Mouse (Mus musculus) hindbrain, embryonic 13.5 days (tissue): ENCODE measurements around the gene Ncaph2. TPM values are rescaled to one million over a fixed set of nuclear protein-coding genes. Genes with fewer than 3 reads are reported as not detected.

ENCODE experiments used
- ATAC-seq: fragments of 200-750 bp; cut with Nextera tagmentation; 2 replicates; pipeline ENCODE4 v1.8.0; 2017; ENCODE audit warnings: moderate TSS enrichment; ENCODE audit not compliant: low FRiP score
- H3K27ac ChIP-seq: fragments of 300-500 bp; sonication (generic); 2 replicates; pipeline ENCODE4 v1.5.1; 2015; ENCODE audit warnings: inconsistent platforms, mild to moderate bottlenecking, moderate library complexity
- H3K27me3 ChIP-seq: fragments of 300-500 bp; sonication (generic); 2 replicates; pipeline ENCODE4 v1.6.1; 2015; ENCODE audit warnings: mild to moderate bottlenecking, inconsistent platforms
- H3K36me3 ChIP-seq: fragments of 300-500 bp; sonication (generic); 2 replicates; pipeline ENCODE4 v1.6.1; 2015; ENCODE audit warnings: mild to moderate bottlenecking, inconsistent platforms
- H3K4me1 ChIP-seq: fragments of 300-500 bp; sonication (generic); replicated peaks from 2 replicates; pipeline ENCODE4 v1.6.1; 2015; ENCODE audit warnings: inconsistent platforms
- H3K4me2 ChIP-seq: fragments of 300-500 bp; sonication (generic); 2 replicates; pipeline ENCODE4 v1.6.1; 2015; ENCODE audit warnings: inconsistent platforms, mild to moderate bottlenecking, moderate library complexity
- H3K4me3 ChIP-seq: fragments of 300-500 bp; sonication (generic); 2 replicates; pipeline ENCODE4 v1.5.1; 2015; ENCODE audit warnings: mild to moderate bottlenecking, inconsistent platforms
- H3K9ac ChIP-seq: fragments of 300-500 bp; sonication (generic); 2 replicates; pipeline ENCODE4 v1.6.1; 2015; ENCODE audit warnings: mild to moderate bottlenecking, inconsistent platforms
- H3K9me3 ChIP-seq: fragments of 300-500 bp; sonication (generic); 2 replicates; pipeline ENCODE4 v1.6.1; 2016; ENCODE audit warnings: inconsistent platforms
- WGBS: fragments of 180-500 bp; shearing (Covaris S2); methylation state at CpG from one replicate; pipeline ENCODE4 v1.1.7; 2015; 5-methylcytosine and 5-hydroxymethylcytosine counted together
- polyA plus RNA-seq: library from polyadenylated mRNA; unstranded; fragments of >200 nt; fragmentation: Nextera tagmentation; extraction: Ambion mirVana; gene quantifications from 2 replicates; pipeline ENCODE4 v1.2.1, GENCODE M21; 2015

Gene Ncaph2
- polyA plus RNA-seq, 1 experiment from 2014 or later = 104 TPM

DNA sequence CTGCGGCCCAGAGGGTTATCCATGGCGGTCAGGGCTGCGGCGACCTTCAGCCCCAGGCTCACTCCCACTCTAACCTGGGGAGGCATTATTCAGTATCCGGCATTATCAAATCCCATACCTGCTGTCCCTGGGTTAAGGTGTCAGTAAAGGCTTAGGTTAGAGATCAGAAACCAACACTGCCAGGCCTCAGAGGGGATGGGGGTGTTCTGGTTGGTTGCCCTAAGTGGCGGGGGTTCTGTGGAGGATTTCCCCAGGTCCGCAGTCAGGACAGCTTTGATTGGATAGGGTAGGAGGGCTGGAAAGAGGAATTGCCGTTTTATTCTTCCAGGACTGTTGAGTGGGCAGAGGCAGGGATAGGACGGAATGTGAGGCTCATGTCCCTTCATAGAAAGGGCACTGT is 18.8 kb downstream of the Ncaph2 start:
- WGBS = 54% methylated on average over 9 of the region's 9 CpGs
- peaks cover 35% of the 10 kb centered on the region for H3K36me3 ChIP-seq
- peak overlapping the region; percentile 87 for H3K9ac ChIP-seq
- peak overlapping the region; percentile 86 for H3K4me2 ChIP-seq
- H3K4me1 ChIP-seq = peaks cover 42% of the 10 kb centered on the region
- ATAC-seq = no peak
- no peaks in the 10 kb centered on the region for H3K9me3 ChIP-seq
- peak overlapping the region; percentile 68 for H3K4me3 ChIP-seq
- peaks cover 36% of the 10 kb centered on the region for H3K27me3 ChIP-seq
- peak overlapping the region; percentile 96 for H3K27ac ChIP-seq

DNA sequence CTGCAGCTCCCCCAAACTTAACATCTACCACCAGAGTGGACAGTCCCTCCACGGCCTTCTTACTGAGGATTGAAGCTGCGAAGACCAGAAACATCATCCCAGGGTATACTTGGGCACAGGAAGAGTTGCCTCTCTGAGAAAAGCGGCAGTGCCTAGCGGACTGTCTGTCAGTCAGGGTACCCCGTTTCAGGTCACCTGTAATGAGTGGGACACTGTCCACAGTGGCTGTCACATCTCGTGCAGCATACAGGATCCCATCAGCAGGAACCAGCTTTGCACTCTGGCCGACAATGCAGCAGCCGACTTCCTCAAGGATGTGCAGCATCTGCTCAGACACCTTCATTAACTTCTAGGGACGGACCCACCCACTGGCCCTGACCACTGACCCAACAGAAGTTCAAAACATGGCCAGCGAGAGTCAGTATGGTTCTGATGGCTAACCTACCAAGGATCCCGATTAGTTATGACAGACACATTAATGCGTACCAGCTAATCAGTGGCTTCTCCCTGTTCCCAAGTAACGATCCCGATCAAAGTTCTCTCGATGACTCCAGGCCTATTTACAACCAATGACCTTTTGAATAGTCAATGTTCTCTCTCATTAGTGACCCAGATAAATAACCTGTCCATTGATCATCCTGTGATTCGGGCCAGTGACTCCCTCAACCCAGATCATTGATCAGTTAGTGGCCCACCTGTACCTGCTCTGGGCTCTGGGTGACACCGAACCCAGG is 19.4 kb downstream of the Ncaph2 start:
- no peak overlapping the region for H3K4me2 ChIP-seq
- ATAC-seq = no peak

DNA sequence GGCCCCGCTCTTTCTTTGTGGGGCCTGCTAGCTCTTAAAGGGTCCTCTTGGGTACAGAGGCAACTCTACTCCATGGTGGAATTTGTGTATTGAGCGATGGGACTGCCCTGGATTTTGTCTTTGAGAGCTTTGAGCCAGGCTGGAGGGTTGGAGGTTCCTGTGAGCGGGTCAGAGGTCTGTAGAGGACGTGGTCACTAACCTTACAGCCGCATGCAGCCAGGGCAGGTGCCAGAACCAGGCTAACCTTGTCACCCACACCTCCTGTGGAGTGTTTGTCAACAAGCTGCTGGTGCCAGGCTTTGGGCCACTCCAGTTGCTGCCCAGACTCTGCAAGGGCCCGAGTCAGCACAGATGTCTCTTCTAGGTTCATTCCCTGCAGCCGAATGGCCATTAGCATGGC is 20.5 kb downstream of the Ncaph2 start:
- H3K9ac ChIP-seq = no peak overlapping the region
- no peak overlapping the region for H3K4me3 ChIP-seq
- H3K27ac ChIP-seq = no peak overlapping the region
- 85% methylated on average over 7 of the region's 7 CpGs for WGBS
- ATAC-seq = no peak
- H3K4me1 ChIP-seq = peaks cover 44% of the 10 kb centered on the region
- no peaks in the 10 kb centered on the region for H3K9me3 ChIP-seq
- peaks cover 52% of the 10 kb centered on the region for H3K27me3 ChIP-seq
- no peak overlapping the region for H3K4me2 ChIP-seq
- peaks cover 18% of the 10 kb centered on the region for H3K36me3 ChIP-seq

More for the DNA sequence above, 19.4 kb downstream of the Ncaph2 start:
- Histone ChIP-seq H3K27ac (no peak overlapping the region), H3K27me3 (peaks cover 42% of the 10 kb centered on the region), H3K4me3 (no peak overlapping the region), H3K9ac (peak overlapping the region; percentile 87; the same call in 1 of the 2 replicates), H3K9me3 (no peaks in the 10 kb centered on the region), H3K36me3 (peaks cover 29% of the 10 kb centered on the region), H3K4me1 (peaks cover 44% of the 10 kb centered on the region)
- whole genome bisulfite sequencing = 92% methylated on average over 17 of the region's 17 CpGs

DNA sequence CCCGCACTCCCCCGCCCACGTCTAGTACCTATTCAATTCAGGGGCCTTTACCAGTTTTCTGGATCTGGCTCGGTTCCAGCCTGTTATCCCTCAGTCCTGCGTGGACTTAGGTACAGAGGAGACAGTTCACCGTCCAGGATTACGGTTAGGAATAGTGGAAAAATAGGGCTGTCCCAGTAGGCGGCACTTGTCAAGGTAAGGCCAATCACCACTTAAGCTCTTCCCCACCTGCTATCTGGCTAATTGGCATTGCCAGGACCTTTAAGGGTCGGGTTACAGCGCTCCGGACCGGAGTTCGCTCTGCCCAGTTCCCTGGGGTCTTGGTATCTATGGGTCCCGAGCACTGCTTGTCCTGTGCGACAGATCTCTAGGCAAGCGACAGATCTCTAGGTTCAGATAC is 21.4 kb downstream of the Ncaph2 start, which contains the start of gene Tymp:
Gene Tymp (minus strand): TSS at position 83 of the 400 bp plus-strand sequence.
- Histone ChIP-seq H3K4me2 (0 out of 2 replicates have a peak within 1 kb of the TSS, but pooled peaks have one; percentile 4), H3K9me3 (no peaks in the 10 kb centered on the region), H3K4me1 (peaks cover 44% of the 10 kb centered on the region), H3K36me3 (peaks cover 9% of the 10 kb centered on the region), H3K9ac (peak within 1 kb of the TSS; percentile 6; the same call in 1 of the 2 replicates), H3K27me3 (peaks cover 56% of the 10 kb centered on the region), H3K4me3 (0 out of 2 replicates have a peak within 1 kb of the TSS, but pooled peaks have one; percentile 1), H3K27ac (no peak within 1 kb of the TSS)
- 26% methylated on average over 16 of the region's 16 CpGs for WGBS
- ATAC-seq = no peak

DNA sequence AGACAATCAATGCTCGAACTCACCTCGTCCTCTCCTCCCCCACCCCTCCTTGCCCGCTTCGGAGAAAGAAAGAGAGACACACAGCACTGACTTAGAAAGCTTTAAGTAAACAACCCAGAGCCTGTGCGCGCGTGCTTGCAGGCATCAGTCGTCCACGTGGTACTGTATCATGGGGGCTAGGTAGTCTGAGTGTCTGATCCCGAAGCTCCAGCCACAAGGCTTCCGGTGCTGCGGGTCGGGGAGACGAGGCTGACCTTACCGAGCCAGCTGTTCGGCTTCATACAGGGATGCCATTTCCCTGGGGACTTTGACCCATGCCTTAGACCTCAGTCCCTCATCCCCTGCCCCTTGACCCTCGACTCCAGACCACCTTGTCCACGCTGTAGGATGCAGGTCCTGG is 21.8 kb downstream of the Ncaph2 start:
- 14% methylated on average over 18 of the region's 18 CpGs for WGBS
- peaks cover 56% of the 10 kb centered on the region for H3K27me3 ChIP-seq
- H3K4me1 ChIP-seq = peaks cover 41% of the 10 kb centered on the region
- H3K9ac ChIP-seq = peak overlapping the region; percentile 6; the same call in 1 of the 2 replicates
- H3K36me3 ChIP-seq = peaks cover 5% of the 10 kb centered on the region
- no peaks in the 10 kb centered on the region for H3K9me3 ChIP-seq
- no peak for ATAC-seq
- no peak overlapping the region for H3K27ac ChIP-seq
- 0 out of 2 replicates have a peak overlapping the region, but pooled peaks have one; percentile 4 for H3K4me2 ChIP-seq
- H3K4me3 ChIP-seq = 0 out of 2 replicates have a peak overlapping the region, but pooled peaks have one; percentile 1

DNA sequence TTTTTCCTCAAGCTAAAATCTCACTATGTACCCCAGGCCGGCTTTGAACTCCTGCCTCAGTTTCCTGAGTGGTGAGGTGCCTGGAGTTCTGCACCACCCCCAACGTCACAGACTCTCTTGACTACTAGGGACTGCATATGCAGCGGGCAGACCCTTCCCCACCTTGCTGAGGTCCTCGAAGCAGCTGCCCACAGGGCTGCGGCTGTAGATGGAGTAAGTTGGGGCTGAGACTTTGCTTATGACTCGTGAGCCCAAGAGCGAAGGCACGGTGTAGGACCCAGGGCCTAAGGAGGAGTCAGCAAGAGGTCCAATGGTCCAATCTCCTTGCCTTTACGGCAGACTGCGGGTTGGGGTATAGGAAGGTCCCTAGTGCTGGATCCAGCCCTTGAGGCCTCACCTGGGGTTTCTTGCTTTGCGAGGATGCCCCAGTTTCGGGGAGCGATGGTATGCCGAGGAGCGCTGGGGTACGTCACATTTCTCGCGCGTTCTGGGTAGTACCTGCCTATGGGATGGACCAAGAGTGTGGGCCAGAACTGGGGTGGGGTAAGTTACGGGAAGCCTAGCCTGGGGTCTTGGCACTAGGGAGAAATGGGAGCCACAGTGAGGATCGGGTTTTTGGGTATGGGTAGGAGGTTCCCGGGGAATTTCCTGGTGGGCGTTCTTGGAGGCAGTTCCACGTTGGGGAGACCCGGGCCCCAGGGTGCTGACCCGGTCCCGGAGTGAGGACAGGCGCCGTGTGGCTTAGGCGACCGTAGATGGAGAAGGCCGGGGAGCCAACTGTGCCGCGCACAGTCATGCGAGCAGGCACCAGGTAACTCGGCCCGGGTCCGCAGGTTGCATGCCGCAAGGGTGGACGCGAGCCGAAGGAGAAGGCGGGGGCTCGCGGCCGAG is 22.7 kb downstream of the Ncaph2 start:
- Histone ChIP-seq H3K4me2 (peak overlapping the region; percentile 61), H3K27ac (no peak overlapping the region), H3K9ac (peak overlapping the region; percentile 63), H3K27me3 (peaks cover 56% of the 10 kb centered on the region), H3K4me1 (peaks cover 32% of the 10 kb centered on the region), H3K36me3 (no peaks in the 10 kb centered on the region), H3K4me3 (peak overlapping the region; percentile 37), H3K9me3 (no peaks in the 10 kb centered on the region)
- ATAC-seq = no peak
- 10% methylated on average over 46 of the region's 46 CpGs for WGBS

DNA sequence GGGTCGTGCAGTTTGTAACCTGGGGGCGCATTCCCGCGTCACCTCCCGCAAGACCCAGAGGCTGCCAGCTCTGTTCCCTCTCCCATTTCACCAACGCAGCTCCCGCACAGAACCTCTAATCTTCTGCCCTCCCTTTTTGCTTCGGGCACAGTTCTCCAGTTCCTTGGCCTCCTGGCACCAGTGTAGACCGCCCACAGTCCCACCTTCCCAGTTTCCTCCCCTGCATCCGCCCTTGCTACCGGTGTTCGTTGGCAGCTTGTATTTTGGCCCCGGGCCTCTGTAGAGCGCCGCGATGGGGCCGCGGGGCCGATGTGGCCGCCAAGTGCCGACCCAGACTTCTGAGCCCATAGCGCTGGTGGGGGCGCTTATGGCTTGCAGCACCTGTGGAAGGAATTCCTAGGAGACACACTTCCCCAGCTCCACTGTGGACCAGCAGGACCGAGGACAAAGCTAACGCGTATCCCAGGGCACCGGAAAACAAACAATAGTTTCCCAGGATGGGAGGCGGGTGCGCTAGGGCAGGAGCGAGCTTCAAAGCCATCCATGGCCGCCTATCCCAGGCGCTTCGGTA is 23.4 kb downstream of the Ncaph2 start, which contains the start of gene Odf3b:
Gene Odf3b (minus strand): TSS at position 452 of the 571 bp plus-strand sequence.
- Histone ChIP-seq H3K27ac (no peak within 1 kb of the TSS), H3K4me1 (peaks cover 31% of the 10 kb centered on the region), H3K9me3 (no peaks in the 10 kb centered on the region), H3K9ac (peak within 1 kb of the TSS; percentile 63), H3K27me3 (peaks cover 56% of the 10 kb centered on the region), H3K4me3 (peak within 1 kb of the TSS; percentile 37), H3K36me3 (no peaks in the 10 kb centered on the region), H3K4me2 (peak within 1 kb of the TSS; percentile 61)
- ATAC-seq = no peak
- WGBS = 1% methylated on average over 33 of the region's 33 CpGs

DNA sequence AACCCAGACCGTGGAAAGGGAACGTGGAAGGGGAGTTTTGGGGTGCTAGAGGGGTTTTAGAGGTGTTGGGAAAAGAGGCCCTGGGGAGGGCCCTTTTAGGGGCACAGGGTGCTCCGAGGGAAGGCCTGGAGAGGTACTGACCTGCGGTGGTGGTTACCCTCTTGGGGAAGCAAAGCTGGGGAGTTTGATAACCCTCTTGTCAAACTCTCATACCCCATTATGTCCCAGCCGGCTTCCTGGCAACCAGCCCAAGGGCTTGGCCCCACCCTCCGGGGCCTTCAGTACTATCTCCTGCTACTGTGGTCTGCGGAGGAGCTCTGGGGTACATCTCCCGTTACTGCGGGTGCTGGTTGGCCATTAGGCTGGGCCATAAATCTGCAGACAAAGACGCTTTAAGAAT is 23.9 kb downstream of the Ncaph2 start:
- peak overlapping the region; percentile 61 for H3K4me2 ChIP-seq
- H3K27ac ChIP-seq = no peak overlapping the region
- no peaks in the 10 kb centered on the region for H3K9me3 ChIP-seq
- peaks cover 56% of the 10 kb centered on the region for H3K27me3 ChIP-seq
- no peak for ATAC-seq
- WGBS = 13% methylated on average over 10 of the region's 10 CpGs
- H3K4me3 ChIP-seq = peak overlapping the region; percentile 37
- H3K4me1 ChIP-seq = peaks cover 26% of the 10 kb centered on the region
- H3K36me3 ChIP-seq = no peaks in the 10 kb centered on the region
- no peak overlapping the region for H3K9ac ChIP-seq

DNA sequence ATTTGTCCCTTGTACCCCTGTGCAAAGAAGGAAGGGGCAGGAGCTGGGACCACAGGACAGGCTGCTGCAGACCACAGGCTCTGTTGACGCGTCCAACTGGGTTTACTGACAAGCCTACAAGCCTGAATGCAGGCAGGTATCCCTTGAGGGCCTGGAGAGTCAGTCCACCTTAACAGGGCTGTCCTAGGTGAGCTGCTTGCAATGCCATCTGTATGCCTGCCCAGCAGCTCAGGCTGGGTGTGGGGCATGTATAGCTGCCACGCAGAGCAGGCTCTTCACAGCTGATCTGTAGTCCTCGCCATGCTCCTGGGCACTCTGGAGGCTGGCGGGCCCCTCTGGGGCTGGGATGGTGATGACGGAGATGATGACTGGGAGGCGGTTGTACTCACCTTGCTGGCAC is 29.1 kb downstream of the Ncaph2 start, which contains the start of gene Klhdc7b:
Gene Klhdc7b (plus strand): TSS at position 301 of the 400 bp plus-strand sequence.
- Histone ChIP-seq H3K4me2 (no peak within 1 kb of the TSS), H3K4me3 (no peak within 1 kb of the TSS), H3K36me3 (no peaks in the 10 kb centered on the region), H3K4me1 (no peaks in the 10 kb centered on the region), H3K27me3 (peaks cover 25% of the 10 kb centered on the region), H3K9ac (no peak within 1 kb of the TSS), H3K27ac (no peak within 1 kb of the TSS), H3K9me3 (no peaks in the 10 kb centered on the region)
- 89% methylated on average over 7 of the region's 7 CpGs for WGBS
- no peak for ATAC-seq

DNA sequence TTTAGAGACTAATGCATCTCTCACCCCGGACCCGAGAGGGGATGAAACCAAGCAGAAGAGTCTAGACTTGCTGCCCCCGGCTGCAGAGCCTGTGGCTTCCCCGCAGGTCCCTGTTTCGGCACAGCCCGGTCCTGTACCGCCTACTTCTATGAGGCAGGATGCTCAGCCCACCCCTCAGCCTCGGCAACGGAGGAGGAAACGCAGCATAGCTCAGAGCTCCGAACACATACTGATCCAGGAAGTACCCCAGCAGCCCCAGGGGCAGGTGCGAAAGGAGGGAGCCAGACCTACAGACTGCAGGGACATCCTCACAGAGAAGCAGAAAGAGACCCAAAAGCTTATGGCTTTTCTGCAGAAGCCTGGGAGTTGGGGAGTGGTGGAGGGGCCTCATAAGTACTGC is 31.6 kb downstream of the Ncaph2 start:
- WGBS = 50% methylated on average over 12 of the region's 12 CpGs
- ATAC-seq = no peak

DNA sequence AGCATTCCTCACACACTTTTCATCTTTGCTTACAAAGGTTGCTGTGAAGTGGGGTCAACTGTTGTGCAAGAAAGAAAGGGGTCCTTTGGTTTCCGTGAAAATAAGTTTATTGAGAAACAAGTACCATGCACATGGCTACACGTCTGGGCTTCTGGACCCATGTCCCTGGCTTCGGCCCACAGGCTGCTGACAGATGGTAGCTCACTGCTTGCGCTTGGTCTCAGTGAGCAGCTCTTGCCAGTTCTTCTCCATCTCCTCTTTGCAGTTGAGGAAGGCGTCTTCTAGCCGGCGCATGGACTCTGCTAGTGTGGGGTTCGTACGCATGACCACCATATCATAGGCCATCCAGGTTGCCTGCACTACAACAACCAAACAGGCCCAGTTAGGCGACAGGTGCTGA is 34.6 kb downstream of the Ncaph2 start:
- no peak overlapping the region for H3K27ac ChIP-seq
- no peak overlapping the region for H3K4me2 ChIP-seq
- no peak overlapping the region for H3K9ac ChIP-seq
- no peaks in the 10 kb centered on the region for H3K36me3 ChIP-seq
- 91% methylated on average over 10 of the region's 10 CpGs for WGBS
- no peak overlapping the region for H3K4me3 ChIP-seq
- no peaks in the 10 kb centered on the region for H3K9me3 ChIP-seq
- peaks cover 7% of the 10 kb centered on the region; the same call in 1 of the 2 replicates for H3K27me3 ChIP-seq
- ATAC-seq = no peak
- H3K4me1 ChIP-seq = no peaks in the 10 kb centered on the region

More for the DNA sequence above, 31.6 kb downstream of the Ncaph2 start:
- no peaks in the 10 kb centered on the region for H3K36me3 ChIP-seq
- no peak overlapping the region for H3K27ac ChIP-seq
- H3K27me3 ChIP-seq = peaks cover 7% of the 10 kb centered on the region; the same call in 1 of the 2 replicates
- no peaks in the 10 kb centered on the region for H3K9me3 ChIP-seq
- no peaks in the 10 kb centered on the region for H3K4me1 ChIP-seq
- H3K9ac ChIP-seq = no peak overlapping the region
- H3K4me2 ChIP-seq = no peak overlapping the region
- no peak overlapping the region for H3K4me3 ChIP-seq

DNA sequence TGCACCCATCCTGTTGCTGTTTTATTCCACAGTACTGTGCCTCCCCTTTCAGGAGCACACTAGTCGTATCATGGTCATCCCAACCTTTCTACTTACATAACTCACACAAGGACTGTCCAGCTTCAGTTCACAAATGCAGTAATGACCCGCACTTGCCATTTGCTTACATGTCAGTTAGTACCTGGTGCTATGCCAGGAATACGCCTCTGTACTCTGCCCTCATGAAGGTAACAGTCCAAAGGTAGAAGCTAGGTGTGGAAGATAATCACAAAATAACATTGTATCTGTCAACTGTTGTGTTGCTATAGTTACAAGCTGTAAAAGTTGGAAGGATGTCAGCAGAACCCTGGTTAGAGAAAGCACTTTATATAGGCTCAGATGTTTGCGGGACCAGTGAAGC is 41.4 kb downstream of the Ncaph2 start:
- 94% methylated on average over 4 of the region's 4 CpGs for WGBS
- Histone ChIP-seq H3K36me3 (no peaks in the 10 kb centered on the region), H3K9ac (no peak overlapping the region), H3K27ac (no peak overlapping the region), H3K4me2 (no peak overlapping the region), H3K4me1 (no peaks in the 10 kb centered on the region), H3K27me3 (no peaks in the 10 kb centered on the region), H3K4me3 (no peak overlapping the region), H3K9me3 (no peaks in the 10 kb centered on the region)
- no peak for ATAC-seq
